Mouse (Mus musculus): ENCODE results near the gene Suclg2.

DNA sequence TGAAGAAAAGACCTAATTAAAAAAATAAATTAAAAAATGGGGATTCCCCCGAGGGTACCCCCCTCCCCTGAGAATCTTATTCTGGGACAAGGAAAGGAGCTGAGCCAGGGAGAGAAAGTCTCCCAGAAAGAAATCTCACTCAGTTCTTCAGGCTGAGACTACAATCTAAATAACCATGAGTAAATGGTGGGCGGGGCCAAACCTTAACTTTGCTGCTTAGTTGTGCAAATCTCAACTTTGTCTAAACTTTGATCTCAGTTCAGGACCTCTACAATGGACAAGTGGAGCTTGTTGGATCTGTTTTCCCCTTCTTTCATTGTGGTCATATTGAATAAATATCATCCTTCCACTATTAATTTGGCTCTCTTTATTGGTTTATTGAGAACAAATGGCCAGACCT, 272.4 kb downstream of the Suclg2 start:
- no peak for TF ChIP-seq CHD2 (IDR thresholded peaks at IDR 0.05; ENCODE audit: low read depth, low read length)
- TF ChIP-seq MAFK (IDR thresholded peaks at IDR 0.05; ENCODE audit: insufficient read depth, low read depth, low read length): no peak
- no peak for TF ChIP-seq ZNF384 (IDR thresholded peaks at IDR 0.05; ENCODE audit: low read depth, low read length)
- no peak for TF ChIP-seq ZC3H11A (IDR thresholded peaks at IDR 0.05; ENCODE audit: borderline replicate concordance, low read depth, low read length)

Measured in ES-E14 (cell line).